Mouse (Mus musculus): Measurements from ENCODE around the gene Apba1.

The Apba1 gene

DNA sequence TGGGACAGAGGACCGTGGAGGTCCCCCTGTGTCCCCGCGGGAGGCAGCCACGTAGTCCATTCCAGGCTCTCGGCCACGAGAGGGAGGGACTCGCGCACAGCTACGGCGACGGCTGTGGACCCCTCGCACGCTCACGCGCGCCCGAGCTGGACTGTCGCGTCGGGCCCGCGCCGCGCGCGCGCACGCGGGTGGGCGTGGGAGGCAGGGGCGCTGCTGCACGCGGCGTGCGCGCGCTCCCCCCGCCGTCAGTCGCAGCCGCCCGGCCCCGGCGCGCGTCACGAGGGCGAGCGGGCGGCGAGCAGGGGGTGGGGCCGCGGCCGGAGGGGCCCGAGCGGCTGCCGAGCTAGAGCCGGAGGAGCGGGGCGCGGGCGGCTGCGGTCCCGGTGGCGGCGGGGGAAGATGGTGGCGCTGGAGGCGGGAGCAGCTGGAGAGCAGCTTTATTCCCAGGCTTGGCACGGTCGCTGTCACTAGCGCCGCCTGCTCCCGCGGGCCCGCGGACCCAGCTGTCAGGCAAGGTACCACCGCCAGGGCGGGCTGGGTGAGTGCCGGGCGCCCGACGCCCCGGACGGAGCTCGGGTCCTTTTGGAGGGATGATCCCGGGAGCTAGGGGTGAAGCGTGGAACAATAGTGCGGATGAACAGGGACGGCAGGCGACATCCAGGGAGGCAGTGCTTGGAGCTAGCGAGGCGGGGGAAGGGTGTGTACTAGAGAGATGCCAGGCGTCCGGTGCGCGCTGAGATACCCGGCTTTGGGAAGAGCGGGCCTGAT lies at the start of gene Apba1:
Gene Apba1, plus strand, starts transcription at position 334 of the 768 bp plus-strand sequence.
- DNase-seq (ENCODE audit: low spot score in 2 of 2) = peak; percentile 57 to 63

GRCm38 (mm10) chr19:23746506-23746905 lies 12.2 kb upstream of the Apba1 start:
- DNase-seq (ENCODE audit: low spot score in 2 of 2) = no peak

DNA sequence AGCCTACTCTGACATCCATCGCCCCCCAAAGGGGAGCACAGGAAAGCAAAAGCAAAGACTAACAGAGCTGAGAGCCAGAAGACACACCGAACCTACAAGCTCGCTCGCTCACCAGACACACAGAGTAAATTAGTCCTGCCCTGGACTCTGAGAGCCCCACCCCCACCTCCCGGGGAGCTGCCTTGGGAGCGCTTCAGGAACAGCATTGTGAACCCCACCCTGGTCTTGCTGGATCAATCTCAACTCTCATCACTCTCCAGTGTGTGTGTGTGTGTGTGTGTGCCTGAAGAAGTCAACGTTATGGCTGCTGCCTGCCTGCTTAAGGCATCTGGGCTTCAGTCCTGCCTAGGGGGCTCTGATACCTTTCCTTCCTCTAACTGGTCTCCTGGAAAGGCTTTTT lies 1.7 kb upstream of the Apba1 start:
- DNase-seq (ENCODE audit: low spot score in 2 of 2) = no peak

DNA sequence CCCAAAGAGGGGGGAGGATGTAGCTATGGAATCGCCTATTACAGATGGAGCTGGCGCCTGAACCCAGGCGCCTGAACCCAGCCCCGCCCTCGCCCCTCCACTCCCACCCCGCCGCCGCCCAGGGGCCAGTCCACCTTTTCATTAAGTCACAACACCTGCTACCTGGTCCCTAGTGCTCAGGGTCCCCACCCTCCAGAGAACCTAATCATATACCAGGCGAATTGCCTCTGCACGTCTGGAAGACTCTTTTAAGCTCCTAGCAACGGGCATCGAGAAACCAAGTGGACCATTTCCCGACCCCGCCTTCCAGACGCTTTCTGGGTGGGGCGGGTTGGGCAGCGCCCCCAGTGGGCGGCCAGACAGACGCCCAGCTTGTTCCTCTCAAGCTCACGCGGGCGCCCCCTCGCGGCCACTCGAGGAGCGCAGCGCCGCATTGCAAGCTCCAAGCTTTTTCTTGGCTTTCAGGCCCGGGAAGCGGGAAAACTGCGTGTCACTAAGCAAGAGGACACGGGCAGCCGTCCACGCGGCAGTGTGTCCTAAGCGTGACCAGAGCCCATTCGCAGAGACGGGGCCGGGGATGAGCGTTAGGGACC lies 630 bp upstream of the Apba1 start:
- peak; percentile 93 to 98 for DNase-seq (ENCODE audit: low spot score in 2 of 2)

DNA sequence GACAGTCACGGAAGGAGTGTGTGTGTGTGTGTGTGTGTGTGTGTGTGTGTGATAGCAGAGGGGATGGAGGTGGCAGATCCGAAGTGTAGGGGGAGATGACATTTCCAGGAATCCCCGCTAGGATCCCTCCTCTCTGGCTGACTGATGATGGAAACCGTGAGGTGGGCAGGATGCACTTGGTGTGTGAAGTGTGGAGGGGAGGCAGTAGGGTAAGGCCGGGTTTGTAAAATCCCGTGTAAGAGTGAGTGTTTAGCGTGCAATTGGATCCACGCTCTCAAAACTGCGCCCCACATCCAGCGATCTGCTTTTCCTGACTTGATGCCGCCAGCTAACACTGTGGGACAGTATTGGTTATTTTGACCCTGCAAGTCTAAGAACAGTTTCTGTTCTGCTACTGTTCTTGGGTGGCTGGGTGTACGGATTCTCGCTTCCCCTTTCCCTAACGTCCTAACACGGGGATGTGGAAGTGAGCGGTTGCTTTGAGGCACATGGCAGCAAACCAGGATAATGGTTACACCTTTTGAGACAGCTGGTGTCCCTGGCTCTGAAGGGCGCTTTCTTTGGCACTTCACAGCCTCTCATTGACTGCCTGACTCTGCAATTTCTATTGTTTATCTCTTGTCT lies 747 bp downstream of the Apba1 start:
- DNase-seq (ENCODE audit: low spot score in 2 of 2) = peak; percentile 20 to 59

- DNase-seq (ENCODE audit: low spot score in 2 of 2) = no peak
These were observed 4.7 kb downstream of the Apba1 start for GRCm38 (mm10) chr19:23763371-23763770.

DNA sequence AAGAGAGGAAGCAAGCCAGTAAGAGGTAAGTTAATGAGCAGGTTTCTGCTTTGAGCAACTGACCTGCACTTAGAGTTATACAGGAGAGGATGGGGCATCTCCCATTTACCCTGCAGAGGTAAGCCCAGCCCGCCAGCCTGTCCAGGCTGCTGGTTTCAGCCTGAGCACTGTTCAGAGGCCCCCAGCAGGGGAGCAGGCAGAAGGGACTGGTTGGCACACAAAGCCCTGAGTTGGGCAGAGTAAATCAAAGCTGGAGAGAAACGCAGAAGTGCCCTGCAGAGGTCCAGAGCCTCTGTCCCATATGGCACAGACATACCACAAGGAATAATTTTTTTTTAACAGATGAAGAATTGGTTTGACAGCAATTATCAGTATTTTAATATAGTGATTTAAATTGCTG lies 5.4 kb downstream of the Apba1 start:
- no peak for DNase-seq (ENCODE audit: low spot score in 2 of 2)

- DNase-seq (ENCODE audit: low spot score in 2 of 2) = no peak
These were observed 10.2 kb downstream of the Apba1 start for GRCm38 (mm10) chr19:23768864-23769263.

GRCm38 (mm10) chr19:23770494-23771423 lies 12.1 kb downstream of the Apba1 start:
- DNase-seq (ENCODE audit: low spot score in 2 of 2) = no peak

DNA sequence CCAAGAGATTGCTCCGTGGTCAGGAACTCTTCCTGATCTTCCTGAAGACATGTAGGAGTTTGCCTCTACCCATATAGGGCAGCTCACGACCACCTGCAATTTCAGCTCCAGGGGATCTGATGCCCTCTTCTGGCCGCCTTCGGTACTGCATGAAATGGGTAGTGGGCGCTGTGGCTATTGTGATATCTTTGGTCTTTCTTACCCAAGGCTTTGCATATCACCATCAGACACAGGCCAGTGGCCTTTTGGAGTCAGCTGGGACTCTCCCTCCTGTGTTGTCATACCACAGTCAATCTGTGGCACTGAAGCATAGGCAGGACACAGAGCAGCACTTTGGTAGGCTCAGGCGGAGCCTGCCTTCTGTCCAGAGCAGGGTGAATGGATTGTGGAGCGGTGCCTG lies 13.3 kb downstream of the Apba1 start:
- DNase-seq (ENCODE audit: low spot score in 2 of 2) = no peak

- no peak for DNase-seq (ENCODE audit: low spot score in 2 of 2)
These were observed 16.7 kb downstream of the Apba1 start for GRCm38 (mm10) chr19:23775356-23775755.

GRCm38 (mm10) chr19:23779130-23779529 lies 20.4 kb downstream of the Apba1 start:
- no peak for DNase-seq (ENCODE audit: low spot score in 2 of 2)

DNA sequence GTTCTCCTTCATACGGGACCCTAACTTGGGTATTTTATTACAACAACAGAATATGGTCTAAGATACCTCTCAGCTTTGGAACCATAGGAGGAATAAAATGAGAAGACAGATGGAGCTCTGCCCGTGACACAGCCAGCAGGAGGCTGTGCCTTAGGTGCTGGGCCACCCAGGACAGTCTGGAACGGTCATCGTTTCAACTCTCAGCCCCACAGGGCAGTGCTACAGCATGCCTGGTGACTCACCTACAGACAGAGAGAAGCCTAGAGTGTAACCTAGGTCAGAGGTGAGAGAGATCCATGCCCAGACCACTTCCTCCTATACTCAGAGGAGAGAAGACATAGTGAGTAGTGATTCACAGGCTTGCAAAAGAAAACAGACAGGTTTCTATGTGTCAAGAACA lies 21.4 kb downstream of the Apba1 start:
- no peak for DNase-seq (ENCODE audit: low spot score in 2 of 2)

GRCm38 (mm10) chr19:23781968-23782367 lies 23.3 kb downstream of the Apba1 start:
- DNase-seq (ENCODE audit: low spot score in 2 of 2) = no peak

- DNase-seq (ENCODE audit: low spot score in 2 of 2) = no peak
These were observed 29.9 kb downstream of the Apba1 start for GRCm38 (mm10) chr19:23788420-23789132.

- DNase-seq (ENCODE audit: low spot score in 2 of 2) = no peak
These were observed 33.0 kb downstream of the Apba1 start for GRCm38 (mm10) chr19:23791704-23792103.

DNA sequence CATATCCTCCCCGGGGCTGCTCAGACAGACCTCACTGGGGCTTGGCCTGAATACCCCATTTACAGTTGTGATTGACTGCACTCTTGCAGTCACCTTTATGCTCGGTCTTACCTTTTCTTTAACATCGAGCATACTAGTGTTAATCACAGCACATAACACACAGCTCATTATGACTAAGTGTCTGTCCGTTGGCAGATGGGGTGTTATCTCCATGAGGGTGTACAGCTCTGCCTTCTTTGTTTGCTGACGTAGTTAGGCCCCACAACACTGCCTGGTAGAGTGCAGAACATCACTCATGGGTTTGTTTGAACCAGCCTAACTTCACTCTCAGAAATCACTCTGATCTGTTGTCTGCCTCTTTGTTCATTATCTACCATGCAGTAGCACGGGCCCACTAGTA lies 33.9 kb downstream of the Apba1 start:
- DNase-seq (ENCODE audit: low spot score in 2 of 2) = no peak

GRCm38 (mm10) chr19:23794491-23794890 lies 35.8 kb downstream of the Apba1 start:
- peak in 1 of 2 experiments; percentile 28 for DNase-seq (ENCODE audit: low spot score in 2 of 2)

DNA sequence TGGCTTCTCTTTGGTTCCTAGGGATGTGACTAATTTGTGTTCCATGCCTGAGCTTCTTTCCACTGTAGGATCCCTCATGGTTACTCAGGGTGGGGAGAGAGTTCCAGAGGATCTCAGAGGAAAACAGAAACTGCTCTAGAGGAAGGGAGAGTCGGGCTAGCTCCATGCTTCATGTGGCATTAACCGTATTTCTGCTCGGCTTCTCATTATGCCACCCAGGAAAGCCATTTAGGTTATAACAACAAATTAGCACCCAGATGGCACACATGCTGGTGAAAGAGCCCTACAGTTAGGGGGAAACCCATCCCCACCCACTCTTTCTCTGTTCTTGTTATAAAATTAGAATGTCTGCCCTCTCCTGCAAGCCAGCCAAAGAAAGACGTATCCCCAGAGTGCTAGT lies 36.5 kb downstream of the Apba1 start:
- DNase-seq (ENCODE audit: low spot score in 2 of 2) = no peak

GRCm38 (mm10) chr19:23801174-23801573 lies 42.5 kb downstream of the Apba1 start:
- DNase-seq (ENCODE audit: low spot score in 2 of 2) = no peak

DNA sequence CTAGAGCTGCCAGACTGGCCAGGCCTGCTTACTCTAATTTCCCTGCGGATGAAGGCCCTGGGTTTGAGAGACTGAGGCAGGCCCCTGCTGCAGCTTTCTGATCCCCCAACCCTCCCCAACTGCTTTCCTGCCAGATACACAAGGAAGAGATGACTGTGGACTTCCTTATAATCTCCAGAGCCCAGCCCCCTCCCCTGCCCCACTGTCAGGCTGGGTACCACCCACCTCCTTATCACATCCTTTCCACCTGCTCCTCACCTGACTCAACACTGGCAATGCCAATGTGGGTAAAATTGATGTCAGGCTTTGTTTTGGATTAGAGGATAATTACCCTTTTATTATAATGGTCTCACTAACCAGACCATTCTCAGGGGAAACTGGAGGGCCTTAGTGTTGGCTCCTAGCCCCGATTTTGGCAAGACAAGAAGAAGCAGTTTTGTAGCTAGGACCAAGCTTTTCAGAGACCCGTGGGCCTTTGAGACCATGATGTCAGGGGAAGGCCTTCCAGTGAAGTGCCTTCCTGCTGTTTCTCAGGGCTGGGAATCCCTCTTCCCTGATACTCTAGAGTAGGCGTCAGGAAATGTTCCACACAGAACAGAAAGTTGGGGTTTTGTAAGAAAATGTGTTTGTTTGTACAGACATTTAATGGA lies 44.7 kb downstream of the Apba1 start:
- DNase-seq (ENCODE audit: low spot score in 2 of 2) = no peak

Measured in frontal cortex, postnatal 25 days (tissue).